Mouse (Mus musculus) liver, adult 2 months (tissue): Measurements from ENCODE around the gene Crocc.

Experiments
- CTCF ChIP-seq: fragments of 200-500 bp; IDR thresholded peaks from 2 replicates; pipeline ENCODE4 v1.5.1; 2011; ENCODE audit warnings: low read depth, low read length, control low read depth
- POLR2A ChIP-seq: fragments of 200-500 bp; IDR thresholded peaks from 2 replicates; pipeline ENCODE4 v1.6.1; 2011; ENCODE audit warnings: low read length, control low read depth; ENCODE audit not compliant: insufficient read depth; ENCODE audit errors: extremely low read depth

DNA sequence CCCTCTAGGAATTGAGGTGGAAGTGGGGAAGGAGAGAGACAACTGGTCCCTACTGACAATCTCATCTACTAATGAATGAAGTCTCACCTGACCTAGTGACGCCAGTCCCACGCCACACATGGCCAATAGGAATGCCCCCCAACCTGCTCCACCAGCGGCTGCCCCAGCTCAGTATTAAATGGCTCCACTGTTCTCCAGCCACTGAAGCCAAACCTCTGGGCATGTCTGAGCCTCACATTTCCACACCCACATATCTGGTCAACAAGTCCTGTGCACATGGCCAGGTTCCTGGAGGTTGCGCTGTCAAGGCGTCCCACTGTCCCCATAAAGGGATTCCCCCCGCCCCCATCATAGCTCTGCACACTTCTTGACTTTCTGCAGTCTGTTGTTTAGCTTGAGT, 75.8 kb downstream of the Crocc start:
- TF ChIP-seq CTCF (no peak), POLR2A (no peak)
